Mouse (Mus musculus) cerebellum, postnatal 36 days (tissue): ENCODE results near the gene Celf1.

Experiments used
- DNase-seq, 2 experiments: peaks; one replicate each; pipeline ENCODE4 v3.0.0; 2021 to 2022; ENCODE audit warnings: mixed read lengths in 2 of 2

Celf1 gene

DNA sequence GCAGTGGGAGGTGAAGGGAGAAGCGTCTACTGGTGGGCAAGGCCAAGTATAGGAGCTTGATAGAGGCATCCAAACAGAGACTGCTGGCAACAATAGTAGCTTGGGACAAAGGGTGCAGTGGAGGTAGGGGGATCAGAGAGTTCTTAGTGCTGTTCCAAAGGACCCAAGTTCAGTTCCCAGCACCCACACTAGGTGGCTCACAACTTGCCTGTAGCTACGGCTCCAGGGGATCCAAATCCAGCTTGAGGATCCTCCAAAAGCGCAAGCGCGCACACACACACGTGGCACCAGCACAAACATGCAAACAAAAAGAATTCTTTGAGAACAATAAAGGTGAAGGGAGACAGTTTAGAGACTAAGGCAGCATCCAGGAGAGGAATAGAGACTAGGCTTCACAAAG, 124.0 kb downstream of the Celf1 start:
- DNase-seq: no peak

DNA sequence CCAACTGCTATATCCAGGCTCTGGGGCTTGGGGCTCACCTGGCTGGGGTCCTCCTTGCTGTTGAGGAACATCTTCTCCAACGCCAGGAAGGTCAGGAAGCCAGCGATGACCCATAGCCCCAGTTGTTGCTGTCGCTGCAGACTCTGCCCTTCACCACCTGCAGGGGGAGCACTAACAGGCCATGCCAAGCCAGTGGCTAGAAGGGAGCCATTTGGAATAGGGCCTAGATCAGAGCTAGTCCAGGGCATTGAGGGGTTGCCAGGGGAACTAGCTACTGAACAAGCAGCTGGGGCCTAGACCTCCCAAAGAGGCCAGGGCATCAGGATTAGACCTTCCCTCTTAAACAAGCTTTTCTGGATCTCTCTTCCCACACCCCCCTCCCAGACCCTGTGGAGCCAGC, 125.4 kb downstream of the Celf1 start:
- peak; percentile 38 to 39 for DNase-seq

GRCm38 (mm10) chr2:91066455-91066854, 126.3 kb downstream of the Celf1 start:
- peak; percentile 47 to 49 for DNase-seq

DNA sequence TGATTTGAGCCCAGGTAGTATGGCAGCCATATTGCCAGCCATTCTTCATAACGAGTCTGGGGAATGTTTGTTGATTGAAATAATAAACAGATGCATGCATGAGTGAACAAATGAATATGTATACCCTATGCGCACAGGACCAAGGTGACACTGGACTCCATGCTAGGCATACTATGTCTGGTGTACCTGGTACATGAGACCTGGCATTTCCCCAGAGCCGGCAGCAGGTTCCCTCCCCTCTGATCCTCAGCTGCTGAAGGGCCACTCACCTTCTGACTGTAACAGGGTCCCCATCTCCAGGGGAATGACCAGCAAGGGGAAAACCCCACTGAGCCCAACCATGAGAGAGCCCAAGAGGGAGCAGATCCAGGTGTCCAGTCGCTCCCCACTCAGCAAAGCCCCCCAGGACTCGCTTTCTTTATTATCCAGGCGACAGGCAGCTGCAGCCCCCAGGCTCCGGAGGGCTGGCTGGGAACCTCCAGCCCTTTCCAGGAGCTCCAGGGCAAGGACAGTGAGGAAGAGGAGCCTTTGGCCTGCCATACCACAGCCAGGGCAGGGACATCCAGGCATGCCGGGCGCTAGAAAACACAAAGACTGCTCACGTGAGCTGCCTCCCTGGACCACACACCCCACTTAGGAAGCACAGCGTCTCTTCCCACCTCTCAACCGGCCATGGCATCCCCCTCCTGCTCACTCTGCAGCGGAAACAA, 128.1 kb downstream of the Celf1 start:
- no peak for DNase-seq

DNA sequence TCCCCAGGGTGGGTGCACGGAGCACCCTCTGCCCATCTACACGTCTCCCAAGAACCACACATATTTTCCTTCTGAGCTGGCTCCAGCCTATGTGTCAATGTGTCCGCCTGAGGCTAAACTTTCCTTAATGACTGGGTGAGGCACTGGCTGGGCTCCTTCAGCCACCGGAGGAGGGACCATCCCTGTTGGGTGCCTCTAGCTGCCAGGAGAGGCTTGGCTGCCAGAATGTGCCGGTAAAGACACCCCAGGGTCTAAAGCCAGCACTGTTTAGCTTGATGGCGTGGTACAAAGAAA, 128.6 kb downstream of the Celf1 start:
- no peak for DNase-seq
